Mouse (Mus musculus) heart, embryonic 11.5 days (tissue): ENCODE measurements around the gene Cbr2. TPM values are rescaled to one million over a fixed set of nuclear protein-coding genes. Genes with fewer than 3 reads are reported as not detected.
"Not testable (repeated sequence)": the region's sequence is repeated elsewhere in the genome, so short reads cannot be mapped to it uniquely, and the experiment has no call there.

ENCODE experiments used
- ATAC-seq: fragments of 200-750 bp; cut with Nextera tagmentation; replicated peaks from 2 replicates; pipeline ENCODE4 v1.8.0; 2017; ENCODE audit warnings: moderate library complexity; ENCODE audit not compliant: insufficient number of reproducible peaks, low FRiP score, low TSS enrichment
- H3K27ac ChIP-seq: fragments of 300-500 bp; sonication (generic); 2 replicates; pipeline ENCODE4 v1.5.1; 2014; ENCODE audit warnings: mild to moderate bottlenecking, low read depth, low read length
- H3K27me3 ChIP-seq: fragments of 300-500 bp; sonication (generic); 2 replicates; pipeline ENCODE4 v1.6.1; 2014; ENCODE audit warnings: mild to moderate bottlenecking, low read length, mixed read lengths; ENCODE audit not compliant: control insufficient read depth, insufficient read depth
- H3K36me3 ChIP-seq: fragments of 300-500 bp; sonication (generic); 2 replicates; pipeline ENCODE4 v1.6.1; 2014; ENCODE audit warnings: mild to moderate bottlenecking, low read length, moderate library complexity, mixed read lengths; ENCODE audit not compliant: control insufficient read depth, insufficient read depth
- H3K4me1 ChIP-seq: fragments of 300-500 bp; sonication (generic); 2 replicates; pipeline ENCODE4 v1.6.1; 2014; ENCODE audit warnings: low read length; ENCODE audit not compliant: control insufficient read depth, insufficient read depth
- H3K4me2 ChIP-seq: fragments of 300-500 bp; sonication (generic); 2 replicates; pipeline ENCODE4 v1.6.1; 2014; ENCODE audit warnings: mild to moderate bottlenecking, moderate library complexity
- H3K4me3 ChIP-seq: fragments of 300-500 bp; sonication (generic); 2 replicates; pipeline ENCODE4 v1.5.1; 2014; ENCODE audit warnings: low read depth, low read length
- H3K9ac ChIP-seq: fragments of 300-500 bp; sonication (generic); 2 replicates; pipeline ENCODE4 v1.6.1; 2014; ENCODE audit warnings: mild to moderate bottlenecking, low read depth, low read length, moderate library complexity
- H3K9me3 ChIP-seq: fragments of 300-500 bp; sonication (generic); replicated peaks from 2 replicates; pipeline ENCODE4 v1.6.1; 2016; ENCODE audit warnings: low read length; ENCODE audit not compliant: control insufficient read depth
- WGBS: fragments of 180-500 bp; shearing (Covaris S2); extraction: QIAGEN DNeasy Blood & Tissue Kit; methylation state at CpG from one replicate; pipeline ENCODE4 v1.1.7; 2014; ENCODE audit not compliant: insufficient replicate concordance; 5-methylcytosine and 5-hydroxymethylcytosine counted together
- polyA plus RNA-seq: library from polyadenylated mRNA; unstranded; fragments of >200 nt; fragmentation: Nextera tagmentation; extraction: Ambion mirVana; gene quantifications from 2 replicates; pipeline ENCODE4 v1.2.1, GENCODE M21; 2014

Cbr2 gene
- polyA plus RNA-seq = 0.36 and 1.0 TPM in 2 replicates

GRCm38 (mm10) chr11:120731858-120732680 is at the start of gene Cbr2:
Cbr2 (minus strand) TSS chr11:120732114.
- 68% methylated on average over 12 of the region's 12 CpGs for WGBS
- Histone ChIP-seq H3K36me3 (no peaks in the 10 kb centered on the region), H3K4me1 (0 out of 2 replicates have a peak, but pooled peaks cover 3% of the 10 kb centered on the region), H3K27me3 (peaks cover 23% of the 10 kb centered on the region), H3K9me3 (no peaks in the 10 kb centered on the region), H3K4me3 (no peak within 1 kb of the TSS), H3K27ac (0 out of 2 replicates have a peak within 1 kb of the TSS, but pooled peaks have one; percentile 41), H3K4me2 (no peak within 1 kb of the TSS), H3K9ac (no peak within 1 kb of the TSS)
- ATAC-seq = no peak

GRCm38 (mm10) chr11:120781361-120781760 is 49.4 kb upstream of the Cbr2 start:
- H3K9ac ChIP-seq, H3K36me3 ChIP-seq, H3K27ac ChIP-seq, H3K4me2 ChIP-seq, ATAC-seq, H3K4me3 ChIP-seq, H3K9me3 ChIP-seq: not testable (repeated sequence)
- WGBS = 95% methylated on average over 6 of the region's 6 CpGs
- peaks cover 12% of the 10 kb centered on the region for H3K4me1 ChIP-seq
- H3K27me3 ChIP-seq = peaks cover 11% of the 10 kb centered on the region

GRCm38 (mm10) chr11:120779876-120780275 is 48.0 kb upstream of the Cbr2 start:
- Histone ChIP-seq H3K9me3 (no peaks in the 10 kb centered on the region), H3K27me3 (peaks cover 11% of the 10 kb centered on the region), H3K4me2 (no peak overlapping the region), H3K9ac (no peak overlapping the region), H3K4me1 (peaks cover 7% of the 10 kb centered on the region; the same call in 1 of the 2 replicates), H3K4me3 (no peak overlapping the region), H3K27ac (no peak overlapping the region), H3K36me3 (no peaks in the 10 kb centered on the region)
- 84% methylated on average over 1 of the region's 1 CpGs for WGBS
- no peak for ATAC-seq

- ATAC-seq = no peak
- no peak overlapping the region for H3K9ac ChIP-seq
- H3K27ac ChIP-seq = no peak overlapping the region
- 27% methylated on average over 6 of the region's 6 CpGs for WGBS
- H3K4me3 ChIP-seq = no peak overlapping the region
- no peaks in the 10 kb centered on the region for H3K9me3 ChIP-seq
- no peak overlapping the region for H3K4me2 ChIP-seq
- H3K36me3 ChIP-seq = no peaks in the 10 kb centered on the region
- H3K27me3 ChIP-seq = peaks cover 6% of the 10 kb centered on the region; the same call in 1 of the 2 replicates
- no peaks in the 10 kb centered on the region for H3K4me1 ChIP-seq
These were observed 45.2 kb upstream of the Cbr2 start for GRCm38 (mm10) chr11:120777123-120777522.

- peak; percentile 55 for ATAC-seq
- no peaks in the 10 kb centered on the region for H3K4me1 ChIP-seq
- no peak overlapping the region for H3K4me2 ChIP-seq
- H3K9me3 ChIP-seq = no peaks in the 10 kb centered on the region
- H3K27me3 ChIP-seq = peaks cover 6% of the 10 kb centered on the region; the same call in 1 of the 2 replicates
- no peak overlapping the region for H3K9ac ChIP-seq
- no peak overlapping the region for H3K4me3 ChIP-seq
- 29% methylated on average over 15 of the region's 15 CpGs for WGBS
- no peaks in the 10 kb centered on the region for H3K36me3 ChIP-seq
- no peak overlapping the region for H3K27ac ChIP-seq
These were observed 44.0 kb upstream of the Cbr2 start for GRCm38 (mm10) chr11:120775774-120776469.

- Histone ChIP-seq H3K4me1 (no peaks in the 10 kb centered on the region), H3K9me3 (no peaks in the 10 kb centered on the region), H3K9ac (no peak overlapping the region), H3K27ac (no peak overlapping the region), H3K4me3 (no peak overlapping the region), H3K36me3 (no peaks in the 10 kb centered on the region), H3K27me3 (peaks cover 6% of the 10 kb centered on the region; the same call in 1 of the 2 replicates), H3K4me2 (no peak overlapping the region)
- WGBS = 74% methylated on average over 7 of the region's 7 CpGs
- ATAC-seq = no peak
These were observed 41.7 kb upstream of the Cbr2 start for GRCm38 (mm10) chr11:120773463-120774190.

- H3K27me3 ChIP-seq = 0 out of 2 replicates have a peak, but pooled peaks cover 3% of the 10 kb centered on the region
- no peak overlapping the region for H3K4me3 ChIP-seq
- no peaks in the 10 kb centered on the region for H3K36me3 ChIP-seq
- no peaks in the 10 kb centered on the region for H3K9me3 ChIP-seq
- no peak for ATAC-seq
- 73% methylated on average over 3 of the region's 3 CpGs for WGBS
- H3K27ac ChIP-seq = no peak overlapping the region
- H3K9ac ChIP-seq = no peak overlapping the region
- H3K4me2 ChIP-seq = no peak overlapping the region
- no peaks in the 10 kb centered on the region for H3K4me1 ChIP-seq
These were observed 40.8 kb upstream of the Cbr2 start for GRCm38 (mm10) chr11:120772749-120773148.

- Histone ChIP-seq H3K27me3 (peaks cover 15% of the 10 kb centered on the region), H3K4me2 (no peak overlapping the region), H3K4me1 (no peaks in the 10 kb centered on the region), H3K9ac (no peak overlapping the region), H3K27ac (no peak overlapping the region), H3K36me3 (no peaks in the 10 kb centered on the region), H3K9me3 (no peaks in the 10 kb centered on the region), H3K4me3 (no peak overlapping the region)
- ATAC-seq = no peak
- 52% methylated on average over 1 of the region's 1 CpGs for WGBS
These were observed 36.3 kb upstream of the Cbr2 start for GRCm38 (mm10) chr11:120768206-120768605.
